Mouse (Mus musculus) E14TG2a.4 (cell line): ENCODE data around the gene Gstp1.

Experiments used
- CTCF ChIP-seq: conservative IDR thresholded peaks from 2 replicates; pipeline ENCODE4 v1.5.1; 2014; ENCODE audit warnings: low read length
- NANOG ChIP-seq: IDR thresholded peaks from 2 replicates; pipeline ENCODE4 v1.6.1; 2014; ENCODE audit warnings: borderline replicate concordance, low read length, mixed read lengths
- POU5F1 ChIP-seq: IDR thresholded peaks from 2 replicates; pipeline ENCODE4 v1.6.1; 2014; ENCODE audit warnings: low read length, borderline replicate concordance

GRCm38 (mm10) chr19:3991562-3991961 is 46.2 kb downstream of the Gstp1 start:
- no peak for TF ChIP-seq CTCF
- TF ChIP-seq POU5F1 = no peak
- no peak for TF ChIP-seq NANOG
